Mouse (Mus musculus) colon, adult 2 months (tissue): ENCODE results near the gene Banf2. TPM values are rescaled to one million over a fixed set of nuclear protein-coding genes. Genes with fewer than 3 reads are reported as not detected.

Experiments used
- polyA plus RNA-seq: library from polyadenylated mRNA; depleted of rRNA; stranded (reverse); fragments of >200 nt; gene quantifications from 2 replicates; pipeline ENCODE4 v1.2.3, GENCODE M21; 2012; rRNA removed

Gene Banf2
- polyA plus RNA-seq: not detected in 2 replicates

GRCm38 (mm10) chr2:144032664-144033063 lies at the start of gene Banf2:
Gene Banf2, plus strand, starts transcription at chr2:144033059.

DNA sequence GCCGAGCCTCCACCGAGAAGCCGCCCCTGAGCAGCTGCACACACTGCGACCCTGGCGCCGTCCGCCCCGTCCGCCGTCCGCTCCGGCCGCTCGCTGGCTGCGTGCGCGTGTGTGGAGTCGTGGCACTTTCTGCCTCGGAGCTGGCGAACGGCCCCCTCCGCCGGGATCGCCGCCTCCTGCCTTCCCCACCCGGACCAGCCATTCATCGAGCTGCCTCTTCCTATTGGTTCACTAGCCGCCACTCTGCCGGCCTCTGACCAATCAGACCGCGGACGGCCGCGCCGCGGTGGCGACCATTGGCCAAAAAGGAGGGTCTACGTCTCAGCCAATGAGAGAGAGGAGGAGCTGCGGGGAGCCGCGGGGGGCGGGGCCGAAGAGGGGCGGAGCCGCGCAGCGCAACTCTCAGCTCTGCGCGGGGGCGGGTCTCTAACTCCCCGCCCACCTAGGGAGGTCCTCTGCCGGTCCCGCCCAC lies 21.7 kb upstream of the Banf2 start, which contains the start of gene Rrbp1:
Rrbp1 (minus strand) TSS at position 184 of the 472 bp plus-strand sequence.

Other genes starting within 250 kb of the Banf2 start
- gene Bfsp1, start 169.9 kb upstream of the Banf2 start, polyA plus RNA-seq: 6.1 and 6.6 TPM in 2 replicates
- 86.0 and 107 TPM in 2 replicates for gene Dstn, start 117.7 kb upstream of the Banf2 start, polyA plus RNA-seq
- gene Rrbp1, start 21.8 kb upstream of the Banf2 start, polyA plus RNA-seq: 148 and 161 TPM in 2 replicates
- gene Mgme1, start 237.6 kb downstream of the Banf2 start, polyA plus RNA-seq: 2.6 and 3.1 TPM in 2 replicates
- gene Snx5, start 237.8 kb downstream of the Banf2 start, polyA plus RNA-seq: 49.5 and 49.9 TPM in 2 replicates